Mouse (Mus musculus) lung, embryonic 16.5 days (tissue): ENCODE data around the gene Inpp4b. TPM values are rescaled to one million over a fixed set of nuclear protein-coding genes. Genes with fewer than 3 reads are reported as not detected.

ENCODE experiments used
- ATAC-seq: fragments of 200-750 bp; cut with Nextera tagmentation; 2 replicates; pipeline ENCODE4 v1.8.0; 2017; ENCODE audit warnings: low read depth, mild to moderate bottlenecking, moderate library complexity
- H3K27ac ChIP-seq: fragments of 300-500 bp; sonication (generic); 2 replicates; pipeline ENCODE4 v1.5.1; 2014; ENCODE audit warnings: mild to moderate bottlenecking, control low read depth, low read length
- H3K27me3 ChIP-seq: fragments of 300-500 bp; sonication (generic); 2 replicates; pipeline ENCODE4 v1.6.1; 2014; ENCODE audit warnings: low read depth, low read length, mixed read lengths; ENCODE audit not compliant: control insufficient read depth, insufficient read depth
- H3K36me3 ChIP-seq: fragments of 300-500 bp; sonication (generic); 2 replicates; pipeline ENCODE4 v1.6.1; 2014; ENCODE audit warnings: low read length; ENCODE audit not compliant: control insufficient read depth, insufficient read depth
- H3K4me1 ChIP-seq: fragments of 300-500 bp; sonication (generic); replicated peaks from 2 replicates; pipeline ENCODE4 v1.6.1; 2014; ENCODE audit warnings: low read length, mixed read lengths; ENCODE audit not compliant: control insufficient read depth, insufficient read depth
- H3K4me2 ChIP-seq: fragments of 300-500 bp; sonication (generic); 2 replicates; pipeline ENCODE4 v1.6.1; 2014; ENCODE audit warnings: low read depth, low read length, control low read depth
- H3K4me3 ChIP-seq: fragments of 300-500 bp; sonication (generic); 2 replicates; pipeline ENCODE4 v1.5.1; 2014; ENCODE audit warnings: mild to moderate bottlenecking, low read length, control low read depth
- H3K9ac ChIP-seq: fragments of 300-500 bp; sonication (generic); 2 replicates; pipeline ENCODE4 v1.6.1; 2014; ENCODE audit warnings: low read length, control low read depth
- H3K9me3 ChIP-seq: fragments of 300-500 bp; sonication (generic); 2 replicates; pipeline ENCODE4 v1.6.1; 2016; ENCODE audit warnings: low read length; ENCODE audit not compliant: control insufficient read depth
- WGBS: fragments of 180-500 bp; shearing (Covaris S2); extraction: QIAGEN DNeasy Blood & Tissue Kit; methylation state at CpG from one replicate; pipeline ENCODE4 v1.1.7; 2014; 5-methylcytosine and 5-hydroxymethylcytosine counted together
- polyA plus RNA-seq: library from polyadenylated mRNA; unstranded; fragments of >200 nt; fragmentation: Nextera tagmentation; extraction: Ambion mirVana; gene quantifications from 2 replicates; pipeline ENCODE4 v1.2.1, GENCODE M21; 2015

Inpp4b gene
- polyA plus RNA-seq, 1 experiment from 2014 or later, result 16.5 TPM

DNA sequence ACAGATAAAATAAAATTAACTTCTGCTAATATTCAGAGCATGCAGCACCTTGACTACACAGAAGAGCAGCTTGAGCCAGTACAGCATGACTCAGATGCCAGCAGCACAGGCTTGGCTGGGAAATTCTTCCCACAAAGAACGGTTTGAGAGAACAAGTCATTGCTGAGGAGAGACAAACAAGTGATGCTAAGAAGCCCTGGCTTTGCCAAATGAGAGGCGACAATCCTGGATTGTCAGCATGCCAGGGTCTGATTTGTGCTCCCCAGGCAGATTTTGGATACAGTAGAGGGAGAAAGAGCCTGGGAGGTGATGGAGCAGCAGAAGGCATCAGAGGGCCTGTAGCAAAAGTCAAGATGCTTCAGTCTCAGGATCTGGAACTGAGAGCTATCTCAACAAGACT lies 18.2 kb downstream of the Inpp4b start:
- ATAC-seq, result no peak
- H3K9ac ChIP-seq, result no peak overlapping the region
- H3K4me2 ChIP-seq, result no peak overlapping the region
- H3K9me3 ChIP-seq, result no peaks in the 10 kb centered on the region
- H3K27me3 ChIP-seq, result no peaks in the 10 kb centered on the region
- H3K36me3 ChIP-seq, result no peaks in the 10 kb centered on the region
- H3K4me3 ChIP-seq, result no peak overlapping the region
- WGBS, result 63% methylated on average over 2 of the region's 2 CpGs
- no peak overlapping the region for H3K27ac ChIP-seq
- H3K4me1 ChIP-seq, result no peaks in the 10 kb centered on the region

DNA sequence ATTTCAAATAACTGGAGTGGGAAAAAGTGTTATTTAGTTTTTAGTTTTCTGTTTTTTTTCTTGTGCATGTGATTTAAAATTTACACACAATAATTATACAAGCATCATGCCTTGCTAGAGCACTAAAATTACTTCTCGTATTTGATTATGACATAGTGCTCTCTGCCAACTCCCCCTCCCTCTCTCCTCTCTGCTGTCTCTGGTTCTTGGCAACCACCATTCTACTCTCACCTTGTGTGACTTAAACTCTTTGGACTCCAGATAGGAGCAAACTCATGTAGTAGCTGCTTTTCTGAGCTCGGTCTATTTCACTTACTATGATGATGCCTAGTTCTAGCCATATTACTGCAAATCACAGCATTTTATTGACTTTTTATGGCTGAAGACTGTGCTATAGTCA lies 18.8 kb downstream of the Inpp4b start:
- H3K36me3 ChIP-seq, result no peaks in the 10 kb centered on the region
- no peak overlapping the region for H3K27ac ChIP-seq
- H3K4me3 ChIP-seq, result no peak overlapping the region
- 63% methylated on average over 2 of the region's 2 CpGs for WGBS
- no peaks in the 10 kb centered on the region for H3K27me3 ChIP-seq
- no peak for ATAC-seq
- no peak overlapping the region for H3K9ac ChIP-seq
- no peaks in the 10 kb centered on the region for H3K4me1 ChIP-seq
- no peak overlapping the region for H3K4me2 ChIP-seq
- H3K9me3 ChIP-seq, result no peaks in the 10 kb centered on the region

DNA sequence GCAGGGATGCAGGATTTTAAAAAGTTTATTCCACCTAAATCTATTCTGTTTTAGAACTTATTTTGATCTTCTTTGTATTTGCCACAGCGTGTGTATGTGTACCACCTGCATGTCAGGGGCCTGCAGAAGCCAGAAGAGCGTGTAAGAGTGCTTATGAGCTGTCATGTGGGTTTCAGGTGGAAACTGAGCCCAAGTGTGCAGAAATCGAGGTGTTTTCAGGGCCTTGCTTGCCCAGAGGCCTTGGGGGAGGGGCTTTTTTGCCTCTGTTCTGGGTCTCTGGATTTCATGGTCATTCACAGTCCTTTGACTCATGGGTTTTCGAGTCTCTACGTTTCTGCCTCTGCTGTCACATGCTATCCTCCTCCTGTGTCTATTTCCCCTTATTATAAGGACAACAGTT lies 28.3 kb downstream of the Inpp4b start:
- Histone ChIP-seq H3K9ac (no peak overlapping the region), H3K9me3 (no peaks in the 10 kb centered on the region), H3K27ac (no peak overlapping the region), H3K36me3 (no peaks in the 10 kb centered on the region), H3K27me3 (no peaks in the 10 kb centered on the region), H3K4me2 (no peak overlapping the region), H3K4me1 (no peaks in the 10 kb centered on the region), H3K4me3 (no peak overlapping the region)
- 77% methylated on average over 5 of the region's 5 CpGs for WGBS
- no peak for ATAC-seq

DNA sequence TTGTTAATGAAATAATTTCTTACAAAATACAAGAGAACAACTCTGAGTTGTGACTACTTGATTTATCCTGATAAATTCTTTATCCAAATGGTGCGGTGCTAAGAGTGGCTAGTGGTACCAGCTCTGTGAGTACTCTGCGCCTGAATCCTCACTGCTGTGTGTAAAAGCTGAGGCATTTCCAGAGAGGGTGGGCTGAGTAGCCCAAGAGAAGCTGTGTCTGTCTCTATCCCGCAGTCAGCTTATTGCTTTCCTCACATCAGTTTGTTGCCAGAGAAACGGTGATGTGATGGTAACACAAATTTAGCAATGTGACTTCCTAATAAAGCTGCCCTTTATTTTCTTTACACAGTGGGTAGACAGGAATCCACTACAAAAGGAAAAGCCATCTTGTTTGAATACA lies 29.5 kb downstream of the Inpp4b start:
- Histone ChIP-seq H3K4me2 (no peak overlapping the region), H3K27ac (no peak overlapping the region), H3K27me3 (no peaks in the 10 kb centered on the region), H3K36me3 (no peaks in the 10 kb centered on the region), H3K9me3 (no peaks in the 10 kb centered on the region), H3K4me1 (no peaks in the 10 kb centered on the region), H3K4me3 (no peak overlapping the region), H3K9ac (no peak overlapping the region)
- no peak for ATAC-seq
- WGBS, result 60% methylated on average over 4 of the region's 4 CpGs

DNA sequence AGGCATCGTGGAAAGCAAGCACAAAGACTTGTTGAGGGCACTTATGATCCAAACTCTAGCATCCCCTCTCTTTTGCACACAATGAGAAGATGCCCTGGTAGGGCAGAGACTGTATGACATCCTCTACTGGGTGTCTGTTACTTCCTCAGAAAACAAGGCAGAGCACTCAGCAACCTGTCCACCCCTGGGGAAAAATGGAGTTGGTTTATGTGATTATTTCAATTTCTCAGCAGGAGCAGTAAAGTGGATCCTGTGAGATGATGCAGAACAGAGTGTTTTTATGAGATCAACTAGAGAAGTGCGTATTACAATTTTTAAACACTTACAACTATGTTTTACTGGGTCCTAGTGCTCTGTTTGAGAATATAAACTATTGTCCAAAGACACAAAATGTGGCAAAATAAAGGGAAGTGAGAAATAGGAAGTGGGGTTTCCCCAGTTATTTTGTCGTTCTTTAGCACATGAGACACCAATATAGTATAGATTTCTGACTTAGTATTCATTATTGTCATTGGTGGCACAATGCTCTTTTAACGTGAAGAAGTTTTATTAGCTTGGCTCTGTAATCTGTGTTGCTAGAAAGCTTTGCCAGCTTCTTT lies 32.6 kb downstream of the Inpp4b start:
- Histone ChIP-seq H3K27me3 (no peaks in the 10 kb centered on the region), H3K27ac (no peak overlapping the region), H3K9ac (no peak overlapping the region), H3K9me3 (no peaks in the 10 kb centered on the region), H3K4me3 (no peak overlapping the region), H3K36me3 (no peaks in the 10 kb centered on the region), H3K4me2 (no peak overlapping the region), H3K4me1 (no peaks in the 10 kb centered on the region)
- ATAC-seq, result no peak
- WGBS, result 82% methylated on average over 4 of the region's 4 CpGs

DNA sequence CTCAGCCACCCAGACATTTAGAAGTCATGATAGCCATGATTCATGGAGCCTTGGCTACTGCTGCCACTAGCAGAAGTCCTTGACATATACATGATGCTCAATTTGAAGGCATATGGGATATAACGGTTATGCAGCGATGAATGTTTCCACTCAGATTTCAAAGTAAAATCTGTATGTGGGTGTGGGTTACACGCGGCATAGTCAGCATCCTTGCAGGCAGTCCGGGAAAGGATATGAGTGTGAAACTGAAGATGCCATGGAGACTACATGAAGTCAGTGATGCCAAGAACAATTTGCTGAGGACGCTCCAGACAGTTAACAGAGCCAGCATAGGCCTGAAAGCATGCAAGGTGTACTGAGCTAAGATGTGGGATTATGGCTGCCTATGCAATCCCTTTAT lies 46.6 kb downstream of the Inpp4b start:
- no peak for ATAC-seq
- Histone ChIP-seq H3K4me1 (no peaks in the 10 kb centered on the region), H3K27me3 (no peaks in the 10 kb centered on the region), H3K36me3 (no peaks in the 10 kb centered on the region), H3K27ac (no peak overlapping the region), H3K4me3 (no peak overlapping the region), H3K4me2 (no peak overlapping the region), H3K9ac (no peak overlapping the region), H3K9me3 (no peaks in the 10 kb centered on the region)
- 90% methylated on average over 6 of the region's 6 CpGs for WGBS

DNA sequence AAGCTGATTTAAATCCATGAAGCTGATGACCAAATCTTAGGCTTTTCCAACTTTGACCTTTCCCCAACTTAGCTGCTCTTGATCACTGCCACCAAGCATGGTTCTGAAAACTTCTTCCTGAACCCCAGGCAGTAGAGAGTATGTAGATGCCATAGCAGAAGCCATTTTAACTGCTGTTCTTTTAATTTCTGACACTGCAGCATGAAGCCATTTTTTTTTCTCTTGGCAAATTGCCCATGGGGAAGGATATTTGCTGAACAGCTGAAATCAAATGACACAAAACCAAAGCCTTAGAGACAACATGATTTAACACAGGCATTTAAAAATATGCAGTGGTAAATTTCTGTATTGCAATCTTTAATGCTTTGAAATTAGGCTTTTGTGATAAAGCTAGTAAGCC lies 56.7 kb downstream of the Inpp4b start:
- Histone ChIP-seq H3K9ac (no peak overlapping the region), H3K27ac (no peak overlapping the region), H3K9me3 (no peaks in the 10 kb centered on the region), H3K27me3 (no peaks in the 10 kb centered on the region), H3K4me3 (no peak overlapping the region), H3K36me3 (no peaks in the 10 kb centered on the region), H3K4me1 (no peaks in the 10 kb centered on the region), H3K4me2 (no peak overlapping the region)
- no peak for ATAC-seq

DNA sequence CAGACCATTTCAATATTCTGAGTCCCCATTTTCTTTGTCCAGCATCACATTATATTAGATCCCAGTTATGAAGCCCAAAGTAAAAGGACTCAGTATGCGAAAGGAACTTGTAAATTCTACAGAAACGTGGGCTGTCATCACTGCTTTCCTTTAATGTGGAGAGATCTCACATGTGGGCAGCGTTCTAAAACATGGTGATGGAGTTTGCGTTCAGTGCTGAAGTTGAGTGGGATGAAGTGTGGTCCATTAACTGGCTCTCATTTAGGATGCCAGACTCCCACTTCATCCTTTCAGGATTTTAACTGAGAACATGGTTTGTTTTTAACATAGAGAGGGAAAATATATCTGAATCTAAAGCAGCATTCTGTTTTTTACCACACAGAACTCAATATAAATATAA lies 57.1 kb downstream of the Inpp4b start:
- Histone ChIP-seq H3K36me3 (no peaks in the 10 kb centered on the region), H3K4me1 (no peaks in the 10 kb centered on the region), H3K27ac (no peak overlapping the region), H3K9me3 (no peaks in the 10 kb centered on the region), H3K4me2 (no peak overlapping the region), H3K27me3 (no peaks in the 10 kb centered on the region), H3K9ac (no peak overlapping the region), H3K4me3 (no peak overlapping the region)
- WGBS, result 72% methylated on average over 4 of the region's 4 CpGs
- no peak for ATAC-seq

DNA sequence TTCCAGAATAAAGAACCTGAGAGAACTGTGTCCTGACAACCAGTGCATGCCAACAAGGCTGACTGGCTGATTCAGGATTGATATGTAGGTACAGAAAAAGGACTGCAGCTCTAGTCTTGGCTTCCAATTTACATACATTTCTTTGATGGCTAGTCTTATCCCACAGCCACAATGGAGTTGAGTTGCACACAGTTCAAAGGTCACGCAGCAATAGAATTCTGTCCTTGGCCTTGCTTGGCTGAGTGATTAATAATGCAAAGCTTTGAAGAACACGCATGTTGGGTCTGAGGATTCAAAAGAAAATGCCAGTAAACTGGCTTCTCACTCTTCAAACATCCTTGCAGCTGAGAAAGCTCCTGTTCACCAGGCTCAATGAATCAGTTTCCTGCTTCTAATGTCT lies 70.4 kb downstream of the Inpp4b start:
- Histone ChIP-seq H3K4me1 (no peaks in the 10 kb centered on the region), H3K27me3 (no peaks in the 10 kb centered on the region), H3K36me3 (no peaks in the 10 kb centered on the region), H3K4me3 (no peak overlapping the region), H3K4me2 (no peak overlapping the region), H3K27ac (no peak overlapping the region), H3K9ac (no peak overlapping the region), H3K9me3 (no peaks in the 10 kb centered on the region)
- WGBS, result 73% methylated on average over 2 of the region's 2 CpGs
- no peak for ATAC-seq

DNA sequence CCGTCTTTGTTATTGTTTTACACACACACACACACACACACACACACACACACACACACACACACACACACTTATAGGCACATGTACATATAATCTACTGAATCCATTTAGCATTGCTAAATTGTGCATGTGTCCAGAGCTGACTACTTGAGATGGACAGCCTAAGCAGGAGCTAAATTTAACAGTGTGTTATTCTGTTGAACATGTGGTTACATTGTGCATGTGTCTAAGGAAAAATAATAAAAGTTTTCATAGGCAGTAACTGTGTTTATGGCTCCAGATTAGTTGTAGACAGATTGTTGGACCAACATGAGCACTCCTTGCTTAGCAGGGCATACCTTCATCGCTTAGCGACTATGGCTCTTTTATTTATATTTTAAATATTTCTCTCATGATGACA lies 101.6 kb downstream of the Inpp4b start:
- Histone ChIP-seq H3K4me1 (no peaks in the 10 kb centered on the region), H3K27me3 (no peaks in the 10 kb centered on the region), H3K9me3 (no peaks in the 10 kb centered on the region), H3K27ac (no peak overlapping the region), H3K36me3 (no peaks in the 10 kb centered on the region), H3K9ac (no peak overlapping the region), H3K4me3 (no peak overlapping the region), H3K4me2 (no peak overlapping the region)
- no peak for ATAC-seq
- 78% methylated on average over 3 of the region's 3 CpGs for WGBS
